Mouse (Mus musculus): ENCODE data around the gene Ncs1. TPM values are rescaled to one million over a fixed set of nuclear protein-coding genes. Genes with fewer than 3 reads are reported as not detected.

Ncs1 gene
- total and polyA plus RNA-seq, 3 experiments = 0.05 TPM; not detected in 2

GRCm38 (mm10) chr2:31239203-31239696 is 6.4 kb upstream of the Ncs1 start:
- Histone ChIP-seq H3K36me3 (replicated peaks) (no peaks in the 10 kb centered on the region), H3K4me3 (ENCODE audit: low read depth, low read length) (no peak overlapping the region), H3K9me3 (replicated peaks) (no peaks in the 10 kb centered on the region), H3K27me3 (ENCODE audit: insufficient read depth, low read length) (peaks cover 21% of the 10 kb centered on the region; the same call in 1 of the 2 replicates), H3K4me1 (ENCODE audit: insufficient read depth, low read depth, low read length) (no peaks in the 10 kb centered on the region)
- no peak for TF ChIP-seq GATA2 (IDR thresholded peaks at IDR 0.05; ENCODE audit: borderline replicate concordance, low read depth, low read length)
- no peak for TF ChIP-seq GATA1 (IDR thresholded peaks at IDR 0.05; ENCODE audit: borderline replicate concordance, low read length)
- TF ChIP-seq POLR2AphosphoS5 (IDR thresholded peaks at IDR 0.05; ENCODE audit: insufficient replicate concordance, low read depth, low read length) = no peak
- TF ChIP-seq CTCF (IDR thresholded peaks at IDR 0.05; ENCODE audit: low read depth, low read length) = no peak
- TF ChIP-seq TAL1 (conservative IDR thresholded peaks at IDR 0.05; ENCODE audit: low read depth, low read length) = no peak
- ATAC-seq (ENCODE audit: extremely low read depth, insufficient number of reproducible peaks, low FRiP score, poor library complexity, severe bottlenecking) (no peak), DNase-seq (ENCODE audit: low spot score) (no peak)

DNA sequence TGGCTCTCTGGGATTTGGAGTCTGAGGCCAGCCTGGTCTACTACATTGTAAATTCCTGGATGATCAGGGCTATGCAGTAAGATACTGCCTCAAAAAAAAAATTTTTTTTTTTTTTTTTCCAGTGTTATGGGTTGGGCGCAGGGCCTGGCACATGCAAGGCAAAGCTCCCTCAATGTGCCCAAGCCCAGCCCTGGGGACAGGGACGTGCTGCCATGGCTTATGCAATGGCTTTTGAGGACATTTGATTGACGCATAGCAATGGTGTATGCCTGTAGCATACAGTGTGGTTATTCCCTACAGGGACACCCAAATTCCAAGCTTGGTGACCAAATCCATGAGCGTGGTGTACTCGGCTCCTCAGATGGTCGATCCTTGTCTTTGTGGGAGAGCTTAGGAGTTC is 5.8 kb upstream of the Ncs1 start:
- no peak for TF ChIP-seq GATA2 (IDR thresholded peaks at IDR 0.05; ENCODE audit: borderline replicate concordance, low read depth, low read length)
- no peak for TF ChIP-seq TAL1 (conservative IDR thresholded peaks at IDR 0.05; ENCODE audit: low read depth, low read length)
- no peak for TF ChIP-seq POLR2AphosphoS5 (IDR thresholded peaks at IDR 0.05; ENCODE audit: insufficient replicate concordance, low read depth, low read length)
- TF ChIP-seq GATA1 (IDR thresholded peaks at IDR 0.05; ENCODE audit: borderline replicate concordance, low read length) = no peak
- TF ChIP-seq CTCF (IDR thresholded peaks at IDR 0.05; ENCODE audit: low read depth, low read length) = no peak
- ATAC-seq (ENCODE audit: extremely low read depth, insufficient number of reproducible peaks, low FRiP score, poor library complexity, severe bottlenecking) = no peak
- no peaks in the 10 kb centered on the region for H3K9me3 ChIP-seq (replicated peaks)
- H3K36me3 ChIP-seq (replicated peaks) = no peaks in the 10 kb centered on the region
- H3K4me1 ChIP-seq (ENCODE audit: insufficient read depth, low read depth, low read length) = no peaks in the 10 kb centered on the region
- peaks cover 19% of the 10 kb centered on the region for H3K27me3 ChIP-seq (ENCODE audit: insufficient read depth, low read length)
- DNase-seq (ENCODE audit: low spot score) = no peak
- H3K4me3 ChIP-seq (ENCODE audit: low read depth, low read length) = no peak overlapping the region

DNA sequence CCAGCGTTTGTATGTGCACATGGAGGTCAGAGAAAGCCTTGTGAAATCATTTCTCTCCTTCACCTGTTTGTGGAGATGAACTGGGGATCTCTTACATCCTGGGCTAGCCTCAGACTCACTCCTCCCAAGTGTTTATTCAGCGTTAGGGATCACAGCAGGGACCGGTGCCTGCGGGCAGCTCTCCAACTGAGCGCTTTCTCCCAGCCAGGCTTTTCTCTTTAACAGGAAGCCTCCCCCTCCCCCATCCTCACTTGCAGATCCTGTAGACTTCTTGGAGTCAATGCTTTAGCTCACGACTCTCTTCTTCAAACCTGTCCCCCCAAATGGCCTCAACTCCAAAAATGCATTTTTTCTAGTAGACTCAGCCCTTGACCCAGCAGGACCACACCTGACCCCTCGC is 4.0 kb upstream of the Ncs1 start:
- H3K4me1 ChIP-seq (ENCODE audit: insufficient read depth, low read depth, low read length) = no peaks in the 10 kb centered on the region
- no peak overlapping the region for H3K4me3 ChIP-seq (ENCODE audit: low read depth, low read length)
- H3K36me3 ChIP-seq (replicated peaks) = no peaks in the 10 kb centered on the region
- ATAC-seq (ENCODE audit: extremely low read depth, insufficient number of reproducible peaks, low FRiP score, poor library complexity, severe bottlenecking) = no peak
- DNase-seq (ENCODE audit: low spot score) = no peak
- H3K9me3 ChIP-seq (replicated peaks) = peaks cover 13% of the 10 kb centered on the region
- TF ChIP-seq POLR2AphosphoS5 (IDR thresholded peaks at IDR 0.05; ENCODE audit: insufficient replicate concordance, low read depth, low read length) (no peak), TAL1 (conservative IDR thresholded peaks at IDR 0.05; ENCODE audit: low read depth, low read length) (no peak), GATA1 (IDR thresholded peaks at IDR 0.05; ENCODE audit: borderline replicate concordance, low read length) (no peak), CTCF (IDR thresholded peaks at IDR 0.05; ENCODE audit: low read depth, low read length) (no peak), GATA2 (IDR thresholded peaks at IDR 0.05; ENCODE audit: borderline replicate concordance, low read depth, low read length) (no peak)
- H3K27me3 ChIP-seq (ENCODE audit: insufficient read depth, low read length) = peaks cover 14% of the 10 kb centered on the region

GRCm38 (mm10) chr2:31244216-31244615 is 1.4 kb upstream of the Ncs1 start:
- peaks cover 30% of the 10 kb centered on the region for H3K27me3 ChIP-seq (ENCODE audit: insufficient read depth, low read length)
- DNase-seq (ENCODE audit: low spot score) (no peak), ATAC-seq (ENCODE audit: extremely low read depth, insufficient number of reproducible peaks, low FRiP score, poor library complexity, severe bottlenecking) (no peak)

DNA sequence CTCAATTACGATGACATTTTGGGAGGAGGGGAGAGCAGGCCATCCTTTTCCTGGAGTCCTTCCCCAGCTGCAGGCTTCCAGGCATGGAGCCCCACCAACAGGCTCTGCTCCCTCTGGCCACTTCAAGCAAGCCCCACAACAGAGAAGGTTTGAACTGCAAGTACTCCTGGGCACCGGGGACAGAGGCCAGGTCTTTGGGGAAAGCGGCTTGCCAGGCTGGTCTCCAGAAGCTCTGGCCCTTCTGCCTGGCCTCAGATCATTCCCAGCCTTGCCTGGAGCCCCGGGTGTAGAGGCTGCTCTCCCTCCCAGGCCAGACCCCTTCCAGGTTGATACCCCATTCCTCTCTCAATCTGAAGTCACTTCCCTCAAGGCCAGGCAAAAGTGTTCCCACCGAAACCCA is 572 bp upstream of the Ncs1 start:
- Histone ChIP-seq H3K36me3 (replicated peaks) (no peaks in the 10 kb centered on the region), H3K4me1 (ENCODE audit: insufficient read depth, low read depth, low read length) (no peaks in the 10 kb centered on the region), H3K27me3 (ENCODE audit: insufficient read depth, low read length) (peaks cover 30% of the 10 kb centered on the region), H3K9me3 (replicated peaks) (peaks cover 15% of the 10 kb centered on the region), H3K4me3 (ENCODE audit: low read depth, low read length) (no peak overlapping the region)
- no peak for ATAC-seq (ENCODE audit: extremely low read depth, insufficient number of reproducible peaks, low FRiP score, poor library complexity, severe bottlenecking)
- no peak for DNase-seq (ENCODE audit: low spot score)
- TF ChIP-seq CTCF (IDR thresholded peaks at IDR 0.05; ENCODE audit: low read depth, low read length) (no peak), POLR2AphosphoS5 (IDR thresholded peaks at IDR 0.05; ENCODE audit: insufficient replicate concordance, low read depth, low read length) (no peak), TAL1 (conservative IDR thresholded peaks at IDR 0.05; ENCODE audit: low read depth, low read length) (no peak), GATA1 (IDR thresholded peaks at IDR 0.05; ENCODE audit: borderline replicate concordance, low read length) (no peak), GATA2 (IDR thresholded peaks at IDR 0.05; ENCODE audit: borderline replicate concordance, low read depth, low read length) (no peak)

More at GRCm38 (mm10) chr2:31244216-31244615, 1.4 kb upstream of the Ncs1 start:
- TF ChIP-seq CTCF (IDR thresholded peaks at IDR 0.05; ENCODE audit: low read depth, low read length) (no peak), GATA1 (IDR thresholded peaks at IDR 0.05; ENCODE audit: borderline replicate concordance, low read length) (no peak), POLR2AphosphoS5 (IDR thresholded peaks at IDR 0.05; ENCODE audit: insufficient replicate concordance, low read depth, low read length) (no peak), GATA2 (IDR thresholded peaks at IDR 0.05; ENCODE audit: borderline replicate concordance, low read depth, low read length) (no peak), TAL1 (conservative IDR thresholded peaks at IDR 0.05; ENCODE audit: low read depth, low read length) (no peak)
- H3K9me3 ChIP-seq (replicated peaks) = peaks cover 15% of the 10 kb centered on the region
- no peaks in the 10 kb centered on the region for H3K4me1 ChIP-seq (ENCODE audit: insufficient read depth, low read depth, low read length)
- no peaks in the 10 kb centered on the region for H3K36me3 ChIP-seq (replicated peaks)
- no peak overlapping the region for H3K4me3 ChIP-seq (ENCODE audit: low read depth, low read length)

GRCm38 (mm10) chr2:31246251-31246971 is 788 bp downstream of the Ncs1 start:
- DNase-seq (ENCODE audit: low spot score) = no peak
- Histone ChIP-seq H3K4me1 (ENCODE audit: insufficient read depth, low read depth, low read length) (no peaks in the 10 kb centered on the region), H3K36me3 (replicated peaks) (no peaks in the 10 kb centered on the region), H3K27me3 (ENCODE audit: insufficient read depth, low read length) (peaks cover 39% of the 10 kb centered on the region), H3K4me3 (ENCODE audit: low read depth, low read length) (no peak overlapping the region), H3K9me3 (replicated peaks) (peaks cover 15% of the 10 kb centered on the region)
- no peak for ATAC-seq (ENCODE audit: extremely low read depth, insufficient number of reproducible peaks, low FRiP score, poor library complexity, severe bottlenecking)
- no peak for TF ChIP-seq GATA1 (IDR thresholded peaks at IDR 0.05; ENCODE audit: borderline replicate concordance, low read length)
- TF ChIP-seq POLR2AphosphoS5 (IDR thresholded peaks at IDR 0.05; ENCODE audit: insufficient replicate concordance, low read depth, low read length) = no peak
- TF ChIP-seq GATA2 (IDR thresholded peaks at IDR 0.05; ENCODE audit: borderline replicate concordance, low read depth, low read length) = no peak
- no peak for TF ChIP-seq CTCF (IDR thresholded peaks at IDR 0.05; ENCODE audit: low read depth, low read length)
- no peak for TF ChIP-seq TAL1 (conservative IDR thresholded peaks at IDR 0.05; ENCODE audit: low read depth, low read length)
